Mouse (Mus musculus) cerebellum, postnatal 25 days (tissue): Measurements from ENCODE around the gene Mrps30.
"Not testable (repeated sequence)": the region's sequence is repeated elsewhere in the genome, so short reads cannot be mapped to it uniquely, and the experiment has no call there.

ENCODE experiments used
- DNase-seq, 2 experiments: peaks; one replicate each; pipeline ENCODE4 v3.0.0; 2021; ENCODE audit warnings: mixed read lengths in 2 of 2

The Mrps30 gene

DNA sequence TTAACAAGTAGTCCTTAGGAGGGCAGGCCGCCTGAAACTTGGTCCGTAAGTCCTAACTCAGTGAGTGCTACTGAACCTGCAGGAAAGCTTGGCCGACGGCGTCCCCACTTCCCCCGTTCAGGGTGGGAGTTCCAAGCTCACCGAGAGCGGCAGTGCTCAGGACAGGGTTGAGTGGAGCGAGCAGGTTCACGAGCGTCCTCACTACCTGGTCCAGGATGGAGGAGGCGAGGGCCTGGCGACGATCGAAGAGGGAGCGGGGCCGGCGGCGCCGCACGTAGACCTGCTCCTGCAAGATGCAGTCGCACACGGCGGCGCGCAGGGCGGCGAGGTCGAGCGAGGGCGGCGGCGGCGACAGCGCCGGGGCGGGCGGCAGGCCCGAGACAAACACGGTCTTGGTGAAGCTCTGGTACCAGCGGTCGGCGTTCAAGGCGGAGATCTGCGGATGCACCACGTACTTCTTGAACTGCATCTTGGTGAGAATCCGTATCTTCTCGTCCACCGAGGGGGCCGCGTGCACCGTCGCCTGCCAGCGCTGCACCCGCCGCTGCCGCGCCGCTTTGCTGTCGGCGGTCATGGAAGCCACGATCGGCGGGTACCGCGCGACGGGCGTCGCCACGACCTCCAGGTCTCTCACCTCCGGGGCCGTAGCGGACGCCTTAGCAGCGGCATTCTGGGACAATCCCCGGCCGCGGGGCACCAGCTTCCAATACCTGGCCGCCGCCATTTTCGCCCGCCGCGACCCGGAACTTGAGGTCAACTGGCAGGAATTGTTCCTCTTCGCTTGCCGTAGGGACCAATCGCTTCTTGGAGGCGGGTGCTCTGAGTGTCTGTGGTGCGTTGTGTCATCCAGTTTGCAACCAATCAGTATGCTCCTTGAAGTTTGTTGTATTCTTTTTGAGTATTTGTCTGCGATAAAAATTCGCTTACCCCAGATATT, at the start of gene Mrps30, which contains the start of gene B430218F22Rik:
Gene Mrps30 (minus strand): TSS at position 742 of the 937 bp plus-strand sequence.
Gene B430218F22Rik (plus strand): TSS at position 120 of the 937 bp plus-strand sequence.
- DNase-seq = peak; percentile 96 to 97

DNA sequence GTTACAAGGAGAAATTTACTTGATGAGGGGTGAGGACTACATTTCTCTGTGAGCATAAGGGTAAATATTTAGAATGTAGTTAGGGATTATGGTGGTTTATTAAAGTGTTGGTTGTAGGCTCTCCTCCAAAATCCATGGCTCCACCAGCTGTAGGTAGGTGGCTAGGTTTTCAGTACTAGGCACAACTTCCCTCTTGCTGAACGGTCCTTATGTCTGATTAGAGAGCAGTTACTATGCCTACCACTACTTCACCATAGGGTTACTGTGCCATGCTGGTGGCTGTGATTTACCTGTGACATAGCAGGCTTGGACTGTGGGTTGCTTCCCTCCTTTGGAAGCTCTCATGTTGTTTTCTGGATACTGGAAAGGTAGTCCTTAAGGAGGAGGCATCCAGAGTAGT, 33.8 kb upstream of the Mrps30 start:
- no peak for DNase-seq

DNA sequence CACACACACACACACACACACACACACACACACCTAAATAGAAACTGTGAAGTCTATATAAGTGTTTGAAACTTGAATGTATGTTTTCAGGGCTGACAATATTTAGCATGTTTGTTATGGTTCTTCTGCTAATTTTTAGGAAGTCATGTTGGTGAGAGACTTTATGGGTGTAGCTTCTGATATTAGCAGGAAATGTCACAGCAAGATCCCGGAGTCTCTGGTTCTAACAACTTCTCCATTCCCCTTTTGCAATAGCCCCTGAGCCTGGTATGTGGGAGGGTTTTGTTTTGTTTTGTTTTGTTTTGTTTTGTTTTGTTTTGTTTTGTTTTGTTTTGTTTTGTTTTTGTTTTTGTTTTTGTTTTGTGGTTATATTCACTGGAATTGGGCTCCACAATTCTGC, 33.4 kb upstream of the Mrps30 start:
- no peak for DNase-seq

DNA sequence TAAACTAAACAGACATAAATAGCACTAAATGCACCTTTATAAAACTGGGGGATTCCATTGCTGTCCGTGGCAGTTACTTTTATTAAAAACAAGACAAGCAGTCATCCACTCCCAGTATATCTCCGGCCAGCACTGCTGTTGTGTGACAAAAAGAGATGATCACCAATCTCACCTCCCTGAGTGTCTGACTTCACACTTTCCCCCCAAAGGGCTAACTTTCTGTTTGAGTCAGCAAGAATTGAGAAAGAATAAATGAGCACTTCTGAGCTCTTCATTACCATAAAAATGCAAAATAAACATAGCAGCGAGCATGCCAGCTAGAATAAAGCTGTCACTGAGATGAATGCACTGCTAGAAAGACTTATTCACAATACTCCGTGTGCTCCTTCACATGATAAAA, 31.1 kb upstream of the Mrps30 start:
- no peak for DNase-seq

DNA sequence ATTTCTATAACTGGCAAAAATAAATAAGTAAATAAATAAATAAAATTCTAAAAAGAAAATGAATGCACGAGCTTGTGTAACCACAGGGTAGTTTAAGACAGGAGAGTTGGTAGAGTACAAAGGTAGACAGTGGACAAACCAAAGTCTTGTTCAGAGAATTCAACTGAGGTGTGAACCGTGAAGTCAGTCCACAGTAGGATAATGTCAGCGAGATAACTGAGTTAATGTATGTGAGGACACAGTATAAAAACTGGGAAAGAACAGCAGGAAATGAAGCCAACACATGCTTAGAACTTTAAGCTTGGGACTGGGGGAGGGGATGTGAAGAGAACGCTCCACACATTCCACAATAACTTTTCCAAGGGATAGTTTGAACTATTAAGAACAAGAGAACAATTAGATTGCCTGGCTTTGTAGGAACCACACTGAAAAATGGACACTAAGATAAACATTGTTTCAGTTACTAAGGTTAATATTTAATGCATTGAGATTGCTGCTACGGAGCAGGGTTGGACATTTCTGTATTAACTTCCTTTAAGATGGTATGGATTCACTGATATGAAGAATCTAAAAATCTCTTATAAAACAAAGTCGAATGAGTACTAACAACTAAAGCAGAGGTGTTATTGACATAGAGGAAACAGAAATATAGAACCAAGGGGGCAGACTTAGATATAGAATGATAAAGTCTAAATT, 24.4 kb upstream of the Mrps30 start:
- DNase-seq = no peak

DNA sequence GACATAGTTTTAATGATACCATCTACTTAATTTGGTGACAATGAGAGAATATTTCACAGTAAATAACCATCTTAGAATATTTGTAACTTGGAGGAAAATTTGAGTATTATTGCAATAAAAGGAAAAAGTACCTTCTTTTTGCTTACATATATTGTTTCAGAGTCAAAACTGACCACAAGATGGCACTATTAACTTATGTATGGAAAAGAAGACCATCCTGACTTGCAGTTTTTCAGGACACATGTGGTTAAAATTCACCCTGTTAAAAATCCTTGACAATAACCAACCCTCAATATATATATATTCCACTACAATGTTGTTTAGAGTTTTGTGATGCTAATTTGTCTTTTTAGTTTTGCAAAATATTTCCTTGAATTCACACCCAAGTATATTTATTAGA, 16.5 kb upstream of the Mrps30 start:
- no peak for DNase-seq

DNA sequence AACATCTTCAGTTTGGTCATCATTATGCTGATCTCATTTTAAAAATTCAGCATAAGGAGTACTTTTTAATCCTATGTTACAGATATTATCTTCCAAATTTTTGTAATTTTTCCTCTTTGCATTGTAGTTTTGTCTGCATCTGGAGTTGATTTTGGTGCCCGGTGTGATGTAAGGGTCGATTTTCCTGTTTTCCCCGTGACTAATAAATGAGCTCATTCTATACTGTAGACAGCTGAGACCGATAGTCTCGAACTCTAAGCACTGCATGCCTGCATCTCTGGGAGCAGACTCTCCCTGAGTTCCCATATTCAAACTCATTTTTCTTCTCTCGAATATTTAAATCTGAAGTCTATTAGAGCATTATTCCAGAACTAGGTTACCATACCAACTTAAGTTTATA, 13.3 kb upstream of the Mrps30 start:
- no peak for DNase-seq

DNA sequence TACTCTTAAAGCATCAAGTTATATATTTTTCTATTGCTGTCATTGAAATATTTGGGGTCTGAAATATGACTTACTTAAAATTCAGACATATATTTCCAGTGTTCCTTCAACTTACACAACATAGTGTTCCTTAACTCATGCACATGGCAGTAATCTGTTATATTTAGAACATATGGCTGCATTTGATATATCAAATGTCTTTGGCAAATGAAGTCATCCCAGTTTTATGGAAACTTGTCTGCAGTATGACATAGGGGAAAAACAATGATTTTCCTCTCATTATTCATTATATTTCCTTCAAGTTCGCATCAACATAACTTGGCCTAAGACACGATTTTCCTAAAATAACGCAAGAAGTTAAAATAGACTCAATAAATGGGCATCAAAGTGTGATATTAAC, 8.8 kb upstream of the Mrps30 start:
- DNase-seq = no peak

DNA sequence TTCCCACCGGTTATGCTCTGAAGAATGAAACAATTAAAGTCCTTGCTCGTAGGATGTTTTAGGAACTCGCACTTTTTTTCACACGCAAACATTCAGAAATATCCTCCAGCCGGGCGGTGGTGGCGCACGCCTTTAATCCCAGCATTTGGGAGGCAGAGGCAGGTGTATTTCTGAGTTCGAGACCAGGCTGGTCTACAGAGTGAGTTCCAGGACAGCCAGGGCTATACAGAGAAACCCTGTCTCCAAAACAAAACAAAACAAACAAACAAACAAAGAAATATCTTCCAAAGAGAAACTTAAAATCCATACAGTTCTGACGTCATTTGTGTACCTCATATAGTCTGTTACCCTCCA, 373 bp upstream of the Mrps30 start:
- DNase-seq = not testable (repeated sequence)

DNA sequence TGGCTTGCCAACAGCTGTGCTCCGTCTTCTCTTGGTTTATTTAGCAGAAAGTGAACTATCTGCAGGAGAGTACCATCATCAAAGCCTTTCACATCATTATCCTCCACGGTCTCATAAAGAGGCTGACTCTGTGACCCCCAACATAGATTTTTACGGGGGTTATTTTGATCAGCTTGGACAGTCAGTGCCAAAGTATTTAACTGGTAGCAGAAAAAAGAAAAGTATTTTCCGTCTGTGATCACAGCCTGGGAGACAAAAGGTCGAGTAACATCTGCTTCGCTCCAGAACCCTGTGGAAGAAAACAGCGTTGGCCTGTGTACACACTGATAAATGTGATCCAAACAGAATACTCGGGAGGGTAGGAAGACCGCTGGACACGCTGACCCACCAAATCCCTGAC, 6.7 kb downstream of the Mrps30 start:
- DNase-seq = no peak

DNA sequence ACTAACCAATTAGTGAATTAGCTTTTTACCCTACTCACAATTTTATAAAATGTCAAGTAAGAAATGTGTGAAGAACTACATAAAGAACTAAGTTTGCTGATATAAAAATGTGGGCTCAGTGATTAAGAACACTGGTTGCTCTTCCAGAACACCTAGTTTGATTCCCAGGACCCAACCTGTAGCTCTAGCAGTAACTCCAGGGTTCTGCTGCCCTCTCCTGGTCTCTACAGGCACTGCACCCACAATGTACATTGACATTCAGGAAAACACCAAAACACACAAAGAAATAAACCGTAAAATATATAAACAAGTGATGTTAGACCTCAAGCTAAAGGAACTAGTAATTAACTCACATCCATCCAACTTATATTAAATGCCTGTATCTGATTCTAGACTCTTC, 7.9 kb downstream of the Mrps30 start:
- DNase-seq = peak; percentile 61 to 78

DNA sequence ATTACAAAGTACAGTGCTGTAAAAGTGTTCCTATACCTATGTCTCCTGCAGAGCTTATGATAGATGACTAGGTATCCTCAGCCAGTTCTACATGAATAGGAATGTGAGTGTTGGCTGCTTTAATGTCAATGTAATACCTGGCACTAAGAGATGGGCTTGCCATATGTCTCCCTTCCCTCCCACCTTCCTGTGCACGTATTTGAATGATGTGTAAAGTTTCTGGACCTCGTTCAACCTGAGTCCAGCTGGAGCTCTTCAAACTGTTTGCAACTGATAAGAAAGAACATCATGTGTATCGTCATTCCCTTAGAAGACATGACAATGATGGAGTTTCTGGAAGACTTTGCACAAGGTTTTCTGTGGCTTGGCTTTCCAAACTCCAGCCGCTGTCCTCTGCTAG, 14.2 kb downstream of the Mrps30 start:
- DNase-seq = no peak

DNA sequence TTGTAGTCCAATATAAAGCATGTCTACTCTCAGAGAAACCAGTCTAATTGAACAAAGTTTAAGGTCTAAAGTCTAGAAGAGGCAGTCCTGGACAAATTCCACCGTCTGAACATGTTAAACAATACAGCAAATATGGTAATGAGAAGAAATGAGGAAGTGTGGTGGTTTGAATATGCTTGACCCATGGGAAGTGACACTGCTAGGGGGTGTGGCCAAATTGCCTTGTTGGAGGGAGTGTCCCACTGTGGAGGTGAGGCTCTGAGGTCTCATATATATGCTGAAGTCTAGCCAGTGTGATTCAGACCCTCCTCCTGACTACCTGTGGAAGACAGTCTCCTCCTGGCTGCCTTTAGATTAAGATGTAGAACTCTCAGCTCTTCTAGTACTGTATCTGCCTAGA, 21.3 kb downstream of the Mrps30 start:
- no peak for DNase-seq

DNA sequence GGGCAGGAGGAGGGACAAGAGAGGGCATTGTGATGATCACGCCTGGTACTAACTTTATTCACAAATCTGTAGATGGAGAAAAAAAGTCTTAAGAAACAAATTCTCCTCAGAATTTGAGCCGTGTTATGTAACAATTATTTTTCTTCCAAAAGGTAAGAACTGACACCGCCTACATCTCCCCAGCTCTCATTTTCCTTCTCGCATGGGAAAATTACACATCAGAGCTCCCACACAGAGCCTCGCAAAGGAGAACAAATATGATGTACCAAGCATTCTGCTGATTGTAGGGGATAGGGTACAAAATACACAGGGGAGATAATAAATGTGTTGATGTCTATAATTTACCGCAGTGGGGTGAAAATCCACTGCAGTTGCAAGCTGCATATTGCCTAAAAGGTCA, 23.7 kb downstream of the Mrps30 start:
- no peak for DNase-seq

DNA sequence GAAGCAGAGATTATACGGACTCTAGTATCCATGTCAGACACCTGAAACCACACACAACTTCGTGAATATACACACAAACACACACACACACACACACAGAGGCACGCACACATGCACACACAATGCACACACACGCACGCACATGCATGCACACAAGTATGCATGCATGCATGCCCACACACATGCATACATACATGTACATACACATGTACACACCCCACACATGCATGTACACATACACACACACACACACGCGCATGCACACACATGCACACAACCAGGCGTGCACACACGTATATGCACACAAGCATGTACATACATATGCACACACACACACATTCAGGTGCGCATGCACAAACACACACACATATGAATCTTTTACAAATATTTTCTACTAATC, 36.2 kb downstream of the Mrps30 start:
- DNase-seq = no peak

DNA sequence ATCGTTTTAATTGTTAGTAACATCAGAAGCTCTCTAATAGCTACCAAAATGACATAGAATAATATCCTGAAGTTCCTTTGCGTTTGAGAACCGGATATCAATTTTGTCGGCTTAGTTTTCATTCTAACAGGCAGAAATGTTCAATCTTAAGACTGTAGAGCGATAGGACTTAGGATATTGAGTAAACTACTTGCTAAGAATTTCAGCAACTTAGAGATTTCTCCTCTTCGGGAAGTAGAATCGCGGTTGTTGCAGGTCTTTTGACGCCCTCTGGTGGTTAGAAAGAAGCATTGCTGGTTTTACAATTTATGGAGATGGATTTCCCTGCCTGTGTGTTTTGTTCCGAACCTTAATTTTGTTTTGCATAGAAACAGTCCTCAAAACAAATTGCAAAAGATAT, 36.8 kb downstream of the Mrps30 start:
- DNase-seq = no peak
